Mouse (Mus musculus) neural tube, embryonic 15.5 days (tissue): ENCODE measurements at regions not wholly inside any gene's neighbourhood (a gene's known extent, or its start where the extent isn't known, plus 50 kb on each side); places are given as distances from the start of the nearest gene placed in this dataset.

Experiments used
- ATAC-seq: fragments of 200-750 bp; cut with Nextera tagmentation; 2 replicates; pipeline ENCODE4 v1.8.0; 2017; ENCODE audit warnings: mild to moderate bottlenecking, moderate TSS enrichment, moderate library complexity; ENCODE audit not compliant: low FRiP score
- H3K27ac ChIP-seq: fragments of 300-500 bp; sonication (generic); replicated peaks from 2 replicates; pipeline ENCODE4 v1.5.1; 2015; ENCODE audit warnings: mild to moderate bottlenecking, inconsistent platforms
- H3K27me3 ChIP-seq: fragments of 300-500 bp; sonication (generic); replicated peaks from 2 replicates; pipeline ENCODE4 v1.6.1; 2015; ENCODE audit warnings: inconsistent platforms
- H3K36me3 ChIP-seq: fragments of 300-500 bp; sonication (generic); 2 replicates; pipeline ENCODE4 v1.6.1; 2015; ENCODE audit warnings: inconsistent platforms
- H3K4me1 ChIP-seq: fragments of 300-500 bp; sonication (generic); 2 replicates; pipeline ENCODE4 v1.6.1; 2015; ENCODE audit warnings: inconsistent platforms
- H3K4me2 ChIP-seq: fragments of 300-500 bp; sonication (generic); 2 replicates; pipeline ENCODE4 v1.6.1; 2015; ENCODE audit warnings: inconsistent platforms, mild to moderate bottlenecking, moderate library complexity
- H3K4me3 ChIP-seq: fragments of 300-500 bp; sonication (generic); replicated peaks from 2 replicates; pipeline ENCODE4 v1.5.1; 2015; ENCODE audit warnings: mild to moderate bottlenecking, inconsistent platforms
- H3K9ac ChIP-seq: fragments of 300-500 bp; sonication (generic); replicated peaks from 2 replicates; pipeline ENCODE4 v1.6.1; 2015; ENCODE audit warnings: mild to moderate bottlenecking, inconsistent platforms
- H3K9me3 ChIP-seq: fragments of 300-500 bp; sonication (generic); replicated peaks from 2 replicates; pipeline ENCODE4 v1.6.1; 2016; ENCODE audit warnings: inconsistent platforms
- WGBS: fragments of 180-500 bp; shearing (Covaris S2); methylation state at CpG from one replicate; pipeline ENCODE4 v1.1.7; 2015; ENCODE audit warnings: mixed read lengths; 5-methylcytosine and 5-hydroxymethylcytosine counted together

- WGBS = 63% methylated on average over 4 of the region's 4 CpGs
- H3K36me3 ChIP-seq = no peaks in the 10 kb centered on the region
These were observed 82.2 kb downstream of the Tnfsf11 start for GRCm38 (mm10) chr14:78225677-78226076.

DNA sequence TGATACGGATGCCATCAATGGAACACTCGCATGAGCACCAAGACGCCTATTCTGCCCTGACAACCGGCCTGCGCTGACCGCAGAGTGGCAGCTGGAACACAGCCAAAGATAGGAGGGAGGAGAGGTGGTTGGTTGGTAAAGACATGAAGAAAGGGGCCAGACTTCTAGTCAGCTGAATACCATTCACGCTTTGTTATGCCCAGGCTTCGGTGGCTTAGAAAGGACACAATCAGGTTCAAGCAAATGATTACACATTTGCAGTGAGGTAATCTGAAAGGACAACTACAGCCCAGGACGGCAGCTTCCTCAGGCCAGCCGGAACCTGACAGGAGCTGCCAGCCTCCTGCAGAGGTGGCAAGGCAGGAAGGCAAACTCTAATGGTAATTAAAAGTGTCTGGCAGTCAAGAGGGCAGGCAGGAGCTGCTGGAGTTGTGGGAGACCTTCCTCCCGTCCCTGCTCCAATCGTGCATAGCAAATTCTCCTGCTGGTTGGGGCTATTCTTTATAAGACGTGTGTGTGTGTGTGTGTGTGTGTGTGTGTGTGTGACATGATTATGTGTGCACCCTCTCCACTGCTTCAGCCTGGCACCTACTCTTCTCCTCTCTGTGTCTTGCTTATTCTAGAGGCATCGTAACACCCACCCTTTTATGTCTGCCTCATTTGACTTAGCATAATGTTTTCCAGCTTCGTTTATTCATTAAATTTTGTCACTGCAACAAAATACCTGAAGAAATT, 91.4 kb downstream of the Tnfsf11 start:
- Histone ChIP-seq H3K4me3 (no peak overlapping the region), H3K9ac (no peak overlapping the region), H3K9me3 (no peaks in the 10 kb centered on the region), H3K36me3 (no peaks in the 10 kb centered on the region), H3K4me2 (0 out of 2 replicates have a peak overlapping the region, but pooled peaks have one; percentile 1), H3K27me3 (no peaks in the 10 kb centered on the region), H3K4me1 (peaks cover 11% of the 10 kb centered on the region; the same call in 1 of the 2 replicates), H3K27ac (no peak overlapping the region; the same call in 1 of the 2 replicates)
- peak; percentile 31; the same call in 1 of the 2 replicates for ATAC-seq
- WGBS = 25% methylated on average over 15 of the region's 15 CpGs

More at GRCm38 (mm10) chr14:78225677-78226076, 82.2 kb downstream of the Tnfsf11 start:
- no peaks in the 10 kb centered on the region for H3K9me3 ChIP-seq
- H3K4me2 ChIP-seq = no peak overlapping the region
- no peak overlapping the region for H3K27ac ChIP-seq
- H3K4me3 ChIP-seq = no peak overlapping the region
- no peaks in the 10 kb centered on the region for H3K27me3 ChIP-seq
- H3K4me1 ChIP-seq = no peaks in the 10 kb centered on the region
- no peak; the same call in 1 of the 2 replicates for ATAC-seq
- no peak overlapping the region for H3K9ac ChIP-seq

GRCm38 (mm10) chr14:78215491-78215890, 92.4 kb downstream of the Tnfsf11 start:
- Histone ChIP-seq H3K36me3 (no peaks in the 10 kb centered on the region), H3K9me3 (no peaks in the 10 kb centered on the region), H3K9ac (no peak overlapping the region), H3K27me3 (no peaks in the 10 kb centered on the region), H3K27ac (no peak overlapping the region; the same call in 1 of the 2 replicates), H3K4me2 (no peak overlapping the region), H3K4me3 (no peak overlapping the region), H3K4me1 (peaks cover 11% of the 10 kb centered on the region; the same call in 1 of the 2 replicates)
- 61% methylated on average over 4 of the region's 4 CpGs for WGBS
- ATAC-seq = no peak

- Histone ChIP-seq H3K4me1 (0 out of 2 replicates have a peak, but pooled peaks cover 5% of the 10 kb centered on the region), H3K27ac (peak overlapping the region; percentile 71), H3K27me3 (no peaks in the 10 kb centered on the region), H3K36me3 (no peaks in the 10 kb centered on the region), H3K9me3 (no peaks in the 10 kb centered on the region), H3K4me2 (no peak overlapping the region), H3K4me3 (no peak overlapping the region), H3K9ac (no peak overlapping the region)
- no peak for ATAC-seq
- 83% methylated on average over 4 of the region's 4 CpGs for WGBS
These were observed 103.3 kb downstream of the Tnfsf11 start for GRCm38 (mm10) chr14:78204566-78204863.

GRCm38 (mm10) chr14:78203726-78204565, 103.9 kb downstream of the Tnfsf11 start:
- peak; percentile 94 for ATAC-seq
- Histone ChIP-seq H3K9me3 (no peaks in the 10 kb centered on the region), H3K27ac (peak overlapping the region; percentile 71), H3K4me3 (peak overlapping the region; percentile 29), H3K27me3 (no peaks in the 10 kb centered on the region), H3K4me1 (0 out of 2 replicates have a peak, but pooled peaks cover 5% of the 10 kb centered on the region), H3K4me2 (peak overlapping the region; percentile 47), H3K9ac (no peak overlapping the region), H3K36me3 (no peaks in the 10 kb centered on the region)
- WGBS = 61% methylated on average over 15 of the region's 15 CpGs

DNA sequence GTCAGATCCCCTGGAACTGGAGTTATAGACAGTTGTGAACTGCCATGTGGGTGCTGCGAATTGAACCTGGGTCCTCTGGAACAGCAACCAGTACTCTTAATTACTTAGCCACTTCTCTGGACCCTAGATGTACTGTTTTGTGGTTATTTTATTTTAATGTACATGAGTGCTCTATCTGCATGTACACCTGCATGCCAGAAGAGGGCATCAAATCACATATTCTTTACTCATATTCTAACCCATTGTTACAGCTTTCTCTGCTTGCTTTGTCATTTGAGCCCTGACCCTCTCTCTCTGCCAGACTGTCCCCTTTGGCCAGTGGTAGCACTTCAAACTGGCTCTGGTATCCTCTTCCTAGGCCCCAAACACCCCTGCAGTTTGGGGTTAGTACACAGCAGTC, 105.1 kb downstream of the Tnfsf11 start:
- H3K36me3 ChIP-seq = no peaks in the 10 kb centered on the region
- peak; percentile 18; the same call in 1 of the 2 replicates for ATAC-seq
- H3K27me3 ChIP-seq = no peaks in the 10 kb centered on the region
- no peak overlapping the region for H3K4me2 ChIP-seq
- 89% methylated on average over 1 of the region's 1 CpGs for WGBS
- H3K27ac ChIP-seq = no peak overlapping the region
- H3K9ac ChIP-seq = no peak overlapping the region
- peaks cover 5% of the 10 kb centered on the region; the same call in 1 of the 2 replicates for H3K4me1 ChIP-seq
- no peak overlapping the region for H3K4me3 ChIP-seq
- no peaks in the 10 kb centered on the region for H3K9me3 ChIP-seq

GRCm38 (mm10) chr14:78197483-78197882, 108.7 kb upstream of the Fam216b start:
- no peak overlapping the region for H3K4me3 ChIP-seq
- H3K27ac ChIP-seq = no peak overlapping the region
- H3K36me3 ChIP-seq = no peaks in the 10 kb centered on the region
- WGBS = 62% methylated on average over 2 of the region's 2 CpGs
- H3K4me2 ChIP-seq = no peak overlapping the region
- no peaks in the 10 kb centered on the region for H3K9me3 ChIP-seq
- H3K9ac ChIP-seq = no peak overlapping the region
- no peaks in the 10 kb centered on the region for H3K27me3 ChIP-seq
- no peak for ATAC-seq
- no peaks in the 10 kb centered on the region; the same call in 1 of the 2 replicates for H3K4me1 ChIP-seq

DNA sequence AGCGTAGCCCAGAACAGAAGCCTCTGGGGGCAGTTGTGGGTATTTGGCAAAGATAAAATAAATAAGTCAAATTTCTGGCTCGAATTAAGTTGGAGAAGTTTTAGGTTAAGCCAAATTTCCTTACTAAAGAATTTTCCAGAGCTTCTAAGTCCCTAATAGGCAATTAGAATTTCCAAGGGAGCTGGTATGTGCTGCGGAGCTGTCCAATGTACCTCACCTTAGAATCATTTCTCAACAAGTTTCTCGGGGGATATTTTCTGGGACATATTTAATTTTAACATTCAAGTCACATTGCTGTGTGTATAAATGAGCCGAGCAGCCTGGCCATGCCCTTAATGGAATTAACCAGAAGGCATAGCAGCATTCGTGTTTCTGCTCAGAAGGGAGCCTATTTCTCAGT, 90.8 kb upstream of the Fam216b start:
- H3K9me3 ChIP-seq = no peaks in the 10 kb centered on the region
- no peak for ATAC-seq
- no peak overlapping the region for H3K4me3 ChIP-seq
- no peaks in the 10 kb centered on the region for H3K36me3 ChIP-seq
- H3K4me2 ChIP-seq = no peak overlapping the region
- no peak overlapping the region for H3K27ac ChIP-seq
- WGBS = 57% methylated on average over 6 of the region's 6 CpGs
- no peaks in the 10 kb centered on the region for H3K27me3 ChIP-seq
- 0 out of 2 replicates have a peak, but pooled peaks cover 3% of the 10 kb centered on the region for H3K4me1 ChIP-seq
- no peak overlapping the region for H3K9ac ChIP-seq

GRCm38 (mm10) chr14:78173451-78173850, 84.6 kb upstream of the Fam216b start:
- Histone ChIP-seq H3K36me3 (no peaks in the 10 kb centered on the region), H3K4me1 (no peaks in the 10 kb centered on the region), H3K4me3 (no peak overlapping the region), H3K27ac (no peak overlapping the region), H3K4me2 (no peak overlapping the region), H3K9me3 (no peaks in the 10 kb centered on the region), H3K27me3 (no peaks in the 10 kb centered on the region), H3K9ac (no peak overlapping the region)
- 95% methylated on average over 2 of the region's 2 CpGs for WGBS
- ATAC-seq = no peak

GRCm38 (mm10) chr14:78172956-78173355, 84.1 kb upstream of the Fam216b start:
- ATAC-seq = no peak
- no peak overlapping the region for H3K9ac ChIP-seq
- H3K27me3 ChIP-seq = no peaks in the 10 kb centered on the region
- H3K9me3 ChIP-seq = no peaks in the 10 kb centered on the region
- no peak overlapping the region for H3K4me3 ChIP-seq
- WGBS = 87% methylated on average over 1 of the region's 1 CpGs
- no peaks in the 10 kb centered on the region for H3K36me3 ChIP-seq
- no peak overlapping the region for H3K27ac ChIP-seq
- no peaks in the 10 kb centered on the region for H3K4me1 ChIP-seq
- H3K4me2 ChIP-seq = no peak overlapping the region

- no peak overlapping the region for H3K27ac ChIP-seq
These were observed 72.0 kb upstream of the Fam216b start for GRCm38 (mm10) chr14:78160819-78161218.

GRCm38 (mm10) chr14:78159567-78159966, 70.8 kb upstream of the Fam216b start:
- Histone ChIP-seq H3K27me3 (no peaks in the 10 kb centered on the region), H3K9me3 (no peaks in the 10 kb centered on the region), H3K27ac (no peak overlapping the region), H3K36me3 (no peaks in the 10 kb centered on the region), H3K9ac (no peak overlapping the region), H3K4me1 (no peaks in the 10 kb centered on the region), H3K4me3 (no peak overlapping the region), H3K4me2 (no peak overlapping the region)
- WGBS = 80% methylated on average over 7 of the region's 7 CpGs
- ATAC-seq = no peak

More at GRCm38 (mm10) chr14:78160819-78161218, 72.0 kb upstream of the Fam216b start:
- no peaks in the 10 kb centered on the region for H3K9me3 ChIP-seq
- no peaks in the 10 kb centered on the region for H3K27me3 ChIP-seq
- no peaks in the 10 kb centered on the region for H3K4me1 ChIP-seq
- H3K36me3 ChIP-seq = no peaks in the 10 kb centered on the region
- H3K4me3 ChIP-seq = no peak overlapping the region
- H3K4me2 ChIP-seq = no peak overlapping the region
- WGBS = 87% methylated on average over 3 of the region's 3 CpGs
- ATAC-seq = no peak
- H3K9ac ChIP-seq = no peak overlapping the region
